In genomic region chr2:131096101-131096795, GRCm38 (mm10) we compare ENCODE assay signal across 7 mouse cellular contexts. TPM values are rescaled to one million over a fixed set of nuclear protein-coding genes. Genes with fewer than 3 reads are reported as not detected.
A peak's percentile ranks its signal among the peaks of the same experiment; 100 is the strongest.
DNase-seq lines count a peak whose midpoint lies in the region; ATAC-seq lines count a peak whose summit lies in the region.

No protein-coding gene starts in this region.

- H3K27ac ChIP-seq in embryonic facial prominence, embryonic 11.5 days (replicated peaks; ENCODE audit: low read depth, low read length), result peak overlapping the region; percentile 71
- peak overlapping the region; percentile 86 for H3K27ac ChIP-seq in limb, embryonic 10.5 days
- 0 out of 2 replicates have a peak overlapping the region, but pooled peaks have one; percentile 12 for H3K27ac ChIP-seq in midbrain, embryonic 12.5 days (replicated peaks)

- no peaks in the 10 kb centered on the region for H3K36me3 ChIP-seq in embryonic facial prominence, embryonic 11.5 days (replicated peaks; ENCODE audit: control insufficient read depth, insufficient read depth, low read depth, low read length)
- no peaks in the 10 kb centered on the region for H3K36me3 ChIP-seq in limb, embryonic 10.5 days
- no peaks in the 10 kb centered on the region for H3K36me3 ChIP-seq in midbrain, embryonic 12.5 days

- H3K4me3 ChIP-seq in embryonic facial prominence, embryonic 11.5 days (ENCODE audit: low read depth, low read length), result no peak overlapping the region
- H3K4me3 ChIP-seq in limb, embryonic 10.5 days, result peak overlapping the region; percentile 34
- H3K4me3 ChIP-seq in midbrain, embryonic 12.5 days, result no peak overlapping the region

- 4% methylated on average over 9 of the region's 9 CpGs for WGBS in embryonic facial prominence, embryonic 11.5 days
- WGBS in limb, embryonic 10.5 days, result 12% methylated on average over 9 of the region's 9 CpGs
- 18% methylated on average over 9 of the region's 9 CpGs for WGBS in midbrain, embryonic 12.5 days

- peak; percentile 96 for DNase-seq in 416B (ENCODE audit: low read depth)
- peak; percentile 93 for DNase-seq in ES-CJ7 (ENCODE audit: low read depth, low spot score)
- DNase-seq in embryonic facial prominence, embryonic 11.5 days (ENCODE audit: low spot score), result peak; percentile 81
- peak; percentile 56 to 57 for DNase-seq in heart, postnatal 14 days
- DNase-seq in limb, embryonic 10.5 days (ENCODE audit: low spot score), result peak; percentile 72

- 0 out of 2 replicates have a peak overlapping the region, but pooled peaks have one; percentile 6 for H3K4me2 ChIP-seq in embryonic facial prominence, embryonic 11.5 days (ENCODE audit: low read depth, low read length)
- H3K4me2 ChIP-seq in midbrain, embryonic 12.5 days (replicated peaks), result no peak overlapping the region

- peak; percentile 77 for ATAC-seq in embryonic facial prominence, embryonic 11.5 days (replicated peaks; ENCODE audit: insufficient number of reproducible peaks, low FRiP score, low TSS enrichment, low read depth)
- ATAC-seq in midbrain, embryonic 12.5 days (ENCODE audit: low FRiP score, low read depth), result no peak
- no peak for ATAC-seq in activated CD4-positive, CD25-positive, alpha-beta regulatory T cell, adult 4 months

- no peaks in the 10 kb centered on the region for H3K4me1 ChIP-seq in embryonic facial prominence, embryonic 11.5 days (ENCODE audit: control insufficient read depth, insufficient read depth, low read length)
- H3K4me1 ChIP-seq in limb, embryonic 10.5 days, result peaks cover 25% of the 10 kb centered on the region
- 0 out of 2 replicates have a peak, but pooled peaks cover 6% of the 10 kb centered on the region for H3K4me1 ChIP-seq in midbrain, embryonic 12.5 days

- H3K9me3 ChIP-seq in embryonic facial prominence, embryonic 11.5 days (replicated peaks; ENCODE audit: control insufficient read depth, low read length), result no peaks in the 10 kb centered on the region
- H3K9me3 ChIP-seq in limb, embryonic 10.5 days (replicated peaks), result no peaks in the 10 kb centered on the region
- H3K9me3 ChIP-seq in midbrain, embryonic 12.5 days, result no peaks in the 10 kb centered on the region

- intact Hi-C loops in heart, postnatal 14 days (cut with DNase I), result loop anchor here (2.0 kb wide), 1 partner anchor 321 kb away; no protein-coding TSS in a partner anchor

- H3K27me3 ChIP-seq in embryonic facial prominence, embryonic 11.5 days (ENCODE audit: control insufficient read depth, insufficient read depth, low read length), result no peaks in the 10 kb centered on the region
- no peaks in the 10 kb centered on the region for H3K27me3 ChIP-seq in limb, embryonic 10.5 days (ENCODE audit: low read depth, poor library complexity, severe bottlenecking)
- H3K27me3 ChIP-seq in midbrain, embryonic 12.5 days, result no peaks in the 10 kb centered on the region

- peak overlapping the region; percentile 39; the same call in 1 of the 2 replicates for H3K9ac ChIP-seq in embryonic facial prominence, embryonic 11.5 days (replicated peaks; ENCODE audit: low read length)
- H3K9ac ChIP-seq in midbrain, embryonic 12.5 days (replicated peaks), result no peak overlapping the region

RNA-seq across cellular contexts. Expression of gene Siglec1, which starts 9.7 kb away (rescaled TPM):
- polyA plus RNA-seq in embryonic facial prominence, embryonic 11.5 days (2014; fragmentation: Nextera tagmentation; extraction: Ambion mirVana), result 0.07 and 0.11 TPM in 2 replicates
- total RNA-seq in heart, postnatal 14 days (2021), result 1 to 10 TPM; 1.3 to 1.5 TPM
- 0.09 and 0.10 TPM in 2 replicates for polyA plus RNA-seq in limb, embryonic 10.5 days (2016; fragmentation: Nextera tagmentation; extraction: Ambion mirVana)
- 0.13 and 0.27 TPM in 2 replicates for polyA plus RNA-seq in midbrain, embryonic 12.5 days (2016; fragmentation: Nextera tagmentation; extraction: Ambion mirVana)
- not detected for polyA plus RNA-seq in activated CD4-positive, CD25-positive, alpha-beta regulatory T cell, adult 4 months (2017; shearing (Covaris generic))

RNA-seq across cellular contexts. Expression of gene Hspa12b, which starts 30.8 kb away (rescaled TPM):
- 6.3 and 6.6 TPM in 2 replicates for polyA plus RNA-seq in embryonic facial prominence, embryonic 11.5 days (2014; fragmentation: Nextera tagmentation; extraction: Ambion mirVana)
- total RNA-seq in heart, postnatal 14 days (2021), result 10 to 100 TPM; 42.9 to 48.2 TPM
- 14.8 and 19.7 TPM in 2 replicates for polyA plus RNA-seq in limb, embryonic 10.5 days (2016; fragmentation: Nextera tagmentation; extraction: Ambion mirVana)
- 6.4 and 7.6 TPM in 2 replicates for polyA plus RNA-seq in midbrain, embryonic 12.5 days (2016; fragmentation: Nextera tagmentation; extraction: Ambion mirVana)
- under 1 TPM; 0.13 to 0.19 TPM for polyA plus RNA-seq in activated CD4-positive, CD25-positive, alpha-beta regulatory T cell, adult 4 months (2017; shearing (Covaris generic))

RNA-seq across cellular contexts. Expression of gene Adam33, which starts 32.6 kb away (rescaled TPM):
- polyA plus RNA-seq in embryonic facial prominence, embryonic 11.5 days (2014; fragmentation: Nextera tagmentation; extraction: Ambion mirVana), result 0.57 and 0.80 TPM in 2 replicates
- total RNA-seq in heart, postnatal 14 days (2021), result 1 to 10 TPM; 1.1 to 3.0 TPM
- polyA plus RNA-seq in limb, embryonic 10.5 days (2016; fragmentation: Nextera tagmentation; extraction: Ambion mirVana), result 0.38 and 0.48 TPM in 2 replicates
- polyA plus RNA-seq in midbrain, embryonic 12.5 days (2016; fragmentation: Nextera tagmentation; extraction: Ambion mirVana), result 2.0 and 2.1 TPM in 2 replicates
- not detected for polyA plus RNA-seq in activated CD4-positive, CD25-positive, alpha-beta regulatory T cell, adult 4 months (2017; shearing (Covaris generic))

RNA-seq across cellular contexts. Expression of gene Gm11037, which starts 37.0 kb away (rescaled TPM):
- polyA plus RNA-seq in embryonic facial prominence, embryonic 11.5 days (2014; fragmentation: Nextera tagmentation; extraction: Ambion mirVana), result not detected in 2 replicates
- total RNA-seq in heart, postnatal 14 days (2021), result not detected
- polyA plus RNA-seq in limb, embryonic 10.5 days (2016; fragmentation: Nextera tagmentation; extraction: Ambion mirVana), result not detected in 2 replicates
- not detected in 2 replicates for polyA plus RNA-seq in midbrain, embryonic 12.5 days (2016; fragmentation: Nextera tagmentation; extraction: Ambion mirVana)
- not detected for polyA plus RNA-seq in activated CD4-positive, CD25-positive, alpha-beta regulatory T cell, adult 4 months (2017; shearing (Covaris generic))

RNA-seq across cellular contexts. Expression of gene Gfra4, which starts 53.4 kb away (rescaled TPM):
- polyA plus RNA-seq in embryonic facial prominence, embryonic 11.5 days (2014; fragmentation: Nextera tagmentation; extraction: Ambion mirVana), result 13.3 and 15.3 TPM in 2 replicates
- 1 to 10 TPM; 5.1 to 8.0 TPM for total RNA-seq in heart, postnatal 14 days (2021)
- polyA plus RNA-seq in limb, embryonic 10.5 days (2016; fragmentation: Nextera tagmentation; extraction: Ambion mirVana), result 7.1 and 10.1 TPM in 2 replicates
- polyA plus RNA-seq in midbrain, embryonic 12.5 days (2016; fragmentation: Nextera tagmentation; extraction: Ambion mirVana), result 5.9 and 6.8 TPM in 2 replicates
- not detected for polyA plus RNA-seq in activated CD4-positive, CD25-positive, alpha-beta regulatory T cell, adult 4 months (2017; shearing (Covaris generic))

Comparison
In these comparisons a context has a peak if more than half of its experiments do, and no peak if none do; other contexts are left out.
1. H3K27ac ChIP-seq: peak in every context shown above with its lines; median percentile 86 in limb, embryonic 10.5 days; 71 in embryonic facial prominence, embryonic 11.5 days; 12 in midbrain, embryonic 12.5 days.